Mouse (Mus musculus): ENCODE results near the gene Ankfn1.

DNA sequence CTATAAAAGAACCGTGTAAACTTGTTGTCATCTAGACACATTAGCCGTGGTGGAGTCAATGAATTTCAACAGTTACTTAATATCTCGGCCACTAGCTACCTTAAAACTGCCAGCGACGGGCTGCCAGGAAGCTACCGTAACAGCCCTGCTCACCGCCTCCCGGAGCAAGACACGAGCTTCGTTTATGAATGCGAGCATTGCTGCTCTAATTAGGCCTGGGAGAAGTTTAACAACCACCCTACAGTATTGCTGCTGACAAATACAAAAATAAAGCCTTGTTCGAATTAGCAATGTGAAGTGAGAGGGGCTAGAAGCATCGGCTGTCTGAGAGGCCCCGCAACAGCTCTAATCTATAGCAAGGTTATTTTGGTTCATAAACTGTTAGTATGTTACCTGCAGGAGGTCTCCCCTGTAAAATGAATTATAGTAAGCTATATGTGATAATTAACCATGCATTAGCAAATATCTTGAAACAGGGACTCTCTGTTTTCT is 58.9 kb downstream of the Ankfn1 start:
- TF ChIP-seq CTCF (IDR thresholded peaks at IDR 0.05; ENCODE audit: low read depth, low read length) (no peak), POLR2A (IDR thresholded peaks at IDR 0.05; ENCODE audit: borderline replicate concordance, low read depth, low read length) (no peak)

All from bone marrow macrophage, adult 2 months (primary cell).